Mouse (Mus musculus) intestine, embryonic 14.5 days (tissue): Measurements from ENCODE around the gene Zhx3. TPM values are rescaled to one million over a fixed set of nuclear protein-coding genes. Genes with fewer than 3 reads are reported as not detected.
A peak's percentile ranks its signal among the peaks of the same experiment; 100 is the strongest.

Experiments used
- ATAC-seq: fragments of 200-750 bp; cut with Nextera tagmentation; replicated peaks from 2 replicates; pipeline ENCODE4 v1.8.0; 2017; ENCODE audit warnings: low read depth, moderate number of reproducible peaks, moderate TSS enrichment, moderate library complexity; ENCODE audit not compliant: low FRiP score, low TSS enrichment
- DNase-seq: peaks from one replicate; pipeline ENCODE4 v3.0.0-alpha.2; 2018; ENCODE audit warnings: low spot score
- H3K27ac ChIP-seq: fragments of 300-500 bp; sonication (generic); 2 replicates; pipeline ENCODE4 v1.5.1; 2014; ENCODE audit warnings: low read depth, mild to moderate bottlenecking, control low read depth
- H3K27me3 ChIP-seq: fragments of 300-500 bp; sonication (generic); replicated peaks from 2 replicates; pipeline ENCODE4 v1.6.1; 2014; ENCODE audit warnings: low read length, control low read depth; ENCODE audit not compliant: control insufficient read depth, insufficient read depth
- H3K36me3 ChIP-seq: fragments of 300-500 bp; sonication (generic); 2 replicates; pipeline ENCODE4 v1.6.1; 2014; ENCODE audit warnings: low read length, control low read depth; ENCODE audit not compliant: control insufficient read depth, insufficient read depth
- H3K4me1 ChIP-seq: fragments of 300-500 bp; sonication (generic); replicated peaks from 2 replicates; pipeline ENCODE4 v1.6.1; 2014; ENCODE audit warnings: low read length, control low read depth, mixed read lengths; ENCODE audit not compliant: control insufficient read depth, insufficient read depth
- H3K4me2 ChIP-seq: fragments of 300-500 bp; sonication (generic); 2 replicates; pipeline ENCODE4 v1.6.1; 2014; ENCODE audit warnings: low read length
- H3K4me3 ChIP-seq: fragments of 300-500 bp; sonication (generic); 2 replicates; pipeline ENCODE4 v1.5.1; 2014; ENCODE audit warnings: low read depth, low read length, control low read depth, mixed read lengths
- H3K9ac ChIP-seq: fragments of 300-500 bp; sonication (generic); 2 replicates; pipeline ENCODE4 v1.6.1; 2014; ENCODE audit warnings: mild to moderate bottlenecking, low read length
- H3K9me3 ChIP-seq: fragments of 300-500 bp; sonication (generic); 2 replicates; pipeline ENCODE4 v1.6.1; 2016; ENCODE audit warnings: low read length, control low read depth; ENCODE audit not compliant: control insufficient read depth
- WGBS: fragments of 180-500 bp; shearing (Covaris S2); extraction: QIAGEN DNeasy Blood & Tissue Kit; methylation state at CpG from one replicate; pipeline ENCODE4 v1.1.7; 2014; 5-methylcytosine and 5-hydroxymethylcytosine counted together
- polyA plus RNA-seq: library from polyadenylated mRNA; unstranded; fragments of >200 nt; fragmentation: Nextera tagmentation; extraction: Ambion mirVana; gene quantifications from 2 replicates; pipeline ENCODE4 v1.2.1, GENCODE M21; 2014

Gene Zhx3
- polyA plus RNA-seq, 1 experiment from 2014 or later, result 7.5 TPM

DNA sequence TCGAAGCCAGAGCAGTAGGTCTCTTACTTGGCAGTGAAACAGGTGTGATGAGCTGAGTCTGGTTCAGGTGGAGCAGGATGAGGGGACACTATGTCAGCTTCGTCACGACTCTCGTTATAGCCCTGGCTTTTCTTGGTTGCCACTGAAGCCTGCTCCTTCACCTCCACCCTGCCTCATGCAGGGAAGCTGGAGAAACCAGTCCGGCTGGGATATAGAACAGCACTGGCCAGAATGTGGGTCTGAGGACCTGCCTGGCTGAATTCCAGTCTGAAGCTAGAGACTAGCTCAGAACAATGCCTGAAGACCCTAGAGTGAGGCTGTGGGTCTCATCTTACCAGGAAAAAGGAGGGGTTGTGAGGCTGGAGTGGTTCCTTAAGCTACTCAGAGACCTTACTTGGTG lies 18.2 kb upstream of the Zhx3 start:
- no peaks in the 10 kb centered on the region for H3K36me3 ChIP-seq
- ATAC-seq (no peak), DNase-seq (no peak)
- no peak overlapping the region for H3K4me2 ChIP-seq
- WGBS, result 75% methylated on average over 5 of the region's 5 CpGs
- H3K4me3 ChIP-seq, result no peak overlapping the region
- H3K4me1 ChIP-seq, result no peaks in the 10 kb centered on the region
- H3K27me3 ChIP-seq, result no peaks in the 10 kb centered on the region
- no peak overlapping the region for H3K27ac ChIP-seq
- H3K9ac ChIP-seq, result no peak overlapping the region
- H3K9me3 ChIP-seq, result no peaks in the 10 kb centered on the region

GRCm38 (mm10) chr2:160887859-160888258 lies 15.1 kb upstream of the Zhx3 start:
- Histone ChIP-seq H3K4me2 (peak overlapping the region; percentile 67), H3K9me3 (no peaks in the 10 kb centered on the region), H3K27ac (no peak overlapping the region), H3K36me3 (no peaks in the 10 kb centered on the region), H3K27me3 (no peaks in the 10 kb centered on the region), H3K4me3 (peak overlapping the region; percentile 42), H3K9ac (peak overlapping the region; percentile 37), H3K4me1 (no peaks in the 10 kb centered on the region)
- DNase-seq, result peak; percentile 79
- peak; percentile 94 for ATAC-seq
- WGBS, result 1% methylated on average over 26 of the region's 26 CpGs

DNA sequence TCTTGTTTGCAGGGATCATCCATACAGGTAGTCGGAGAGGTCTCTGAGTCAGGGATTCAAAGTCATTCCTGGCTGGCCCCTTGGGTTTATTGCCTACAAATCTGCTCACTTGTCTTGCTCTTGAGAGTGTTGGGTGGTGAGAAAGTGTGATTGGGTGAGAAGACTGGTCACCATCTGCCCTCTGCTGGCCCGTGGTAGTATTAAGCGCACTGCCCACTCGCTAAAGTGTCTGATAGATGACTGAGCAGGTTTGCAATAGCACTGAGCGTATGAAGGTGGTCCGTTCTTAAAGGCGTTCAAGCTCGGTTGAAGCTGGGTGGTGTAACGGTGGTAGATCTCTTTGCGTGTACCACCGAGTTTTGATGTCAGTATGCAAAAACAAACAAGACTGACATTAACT lies 14.5 kb upstream of the Zhx3 start:
- no peaks in the 10 kb centered on the region for H3K36me3 ChIP-seq
- 0 out of 2 replicates have a peak overlapping the region, but pooled peaks have one; percentile 37 for H3K9ac ChIP-seq
- H3K4me3 ChIP-seq, result peak overlapping the region; percentile 42
- no peaks in the 10 kb centered on the region for H3K9me3 ChIP-seq
- peak overlapping the region; percentile 67 for H3K4me2 ChIP-seq
- H3K27me3 ChIP-seq, result no peaks in the 10 kb centered on the region
- no peak overlapping the region for H3K27ac ChIP-seq
- peak; percentile 93 for DNase-seq
- peak; percentile 81 for ATAC-seq
- H3K4me1 ChIP-seq, result no peaks in the 10 kb centered on the region
- WGBS, result 2% methylated on average over 11 of the region's 11 CpGs

DNA sequence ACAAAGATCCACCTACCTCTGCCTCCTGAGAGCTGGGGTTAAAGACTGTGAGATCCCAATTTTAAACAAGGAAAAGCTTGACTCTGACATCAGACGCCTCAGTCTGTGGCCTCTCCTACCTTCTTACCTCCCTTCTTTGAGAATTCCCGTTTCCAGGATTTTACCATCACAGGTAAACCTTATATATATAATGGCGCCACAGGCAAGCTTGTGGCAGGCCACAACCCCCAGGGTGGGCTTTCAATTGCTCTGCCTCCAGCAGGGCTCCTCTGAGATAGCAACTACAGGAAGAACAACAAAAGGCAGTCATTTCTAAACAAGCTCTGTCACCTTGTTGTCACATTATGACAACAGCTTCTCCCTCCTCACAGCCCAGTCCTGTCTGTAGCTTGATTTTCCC lies 13.4 kb upstream of the Zhx3 start:
- Histone ChIP-seq H3K4me3 (no peak overlapping the region), H3K27ac (no peak overlapping the region), H3K4me2 (no peak overlapping the region), H3K9me3 (no peaks in the 10 kb centered on the region), H3K27me3 (no peaks in the 10 kb centered on the region), H3K4me1 (no peaks in the 10 kb centered on the region), H3K36me3 (no peaks in the 10 kb centered on the region), H3K9ac (no peak overlapping the region)
- DNase-seq (no peak), ATAC-seq (no peak)
- 80% methylated on average over 3 of the region's 3 CpGs for WGBS

GRCm38 (mm10) chr2:160884830-160885229 lies 12.0 kb upstream of the Zhx3 start:
- DNase-seq (peak; percentile 81), ATAC-seq (no peak)
- H3K4me3 ChIP-seq, result no peak overlapping the region
- H3K4me2 ChIP-seq, result no peak overlapping the region
- no peaks in the 10 kb centered on the region for H3K27me3 ChIP-seq
- 15% methylated on average over 2 of the region's 2 CpGs for WGBS
- H3K4me1 ChIP-seq, result no peaks in the 10 kb centered on the region
- no peak overlapping the region for H3K9ac ChIP-seq
- H3K9me3 ChIP-seq, result no peaks in the 10 kb centered on the region
- no peak overlapping the region for H3K27ac ChIP-seq
- no peaks in the 10 kb centered on the region for H3K36me3 ChIP-seq

DNA sequence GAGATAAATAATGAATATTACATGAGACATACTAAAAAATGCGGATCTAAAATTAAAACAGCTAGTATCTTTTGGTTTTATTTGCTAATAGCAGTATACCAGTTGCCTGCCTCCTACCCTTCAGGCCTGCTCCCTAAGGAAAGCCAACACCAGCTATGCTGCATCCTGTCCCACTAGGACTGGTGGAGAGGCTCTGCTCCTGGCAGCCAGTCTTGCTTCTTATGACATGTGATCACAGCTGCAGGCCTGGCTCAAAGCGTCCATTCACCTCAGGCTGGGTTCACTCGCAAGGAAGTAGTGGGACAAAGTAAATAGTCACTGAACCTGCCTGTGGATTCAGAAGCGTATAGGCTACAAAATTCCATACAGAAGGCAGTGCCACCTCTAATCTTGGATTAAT lies 11.1 kb upstream of the Zhx3 start:
- DNase-seq (no peak), ATAC-seq (no peak)
- Histone ChIP-seq H3K27me3 (no peaks in the 10 kb centered on the region), H3K4me1 (no peaks in the 10 kb centered on the region), H3K9ac (no peak overlapping the region), H3K4me3 (no peak overlapping the region), H3K36me3 (no peaks in the 10 kb centered on the region), H3K27ac (no peak overlapping the region), H3K9me3 (no peaks in the 10 kb centered on the region), H3K4me2 (no peak overlapping the region)
- 57% methylated on average over 4 of the region's 4 CpGs for WGBS

GRCm38 (mm10) chr2:160882436-160882835 lies 9.6 kb upstream of the Zhx3 start:
- no peak for DNase-seq
- ATAC-seq, result no peak
- Histone ChIP-seq H3K27ac (no peak overlapping the region), H3K4me3 (no peak overlapping the region), H3K36me3 (no peaks in the 10 kb centered on the region), H3K9ac (no peak overlapping the region), H3K4me2 (no peak overlapping the region), H3K4me1 (no peaks in the 10 kb centered on the region), H3K9me3 (no peaks in the 10 kb centered on the region), H3K27me3 (no peaks in the 10 kb centered on the region)
- WGBS, result 72% methylated on average over 5 of the region's 5 CpGs

- 46% methylated on average over 6 of the region's 6 CpGs for WGBS
- Histone ChIP-seq H3K27ac (no peak overlapping the region), H3K4me3 (no peak overlapping the region), H3K27me3 (no peaks in the 10 kb centered on the region), H3K9ac (no peak overlapping the region), H3K4me1 (no peaks in the 10 kb centered on the region), H3K36me3 (no peaks in the 10 kb centered on the region), H3K4me2 (no peak overlapping the region), H3K9me3 (no peaks in the 10 kb centered on the region)
- no peak for ATAC-seq
- no peak for DNase-seq
Observed at GRCm38 (mm10) chr2:160881462-160882101, 8.8 kb upstream of the Zhx3 start.

DNA sequence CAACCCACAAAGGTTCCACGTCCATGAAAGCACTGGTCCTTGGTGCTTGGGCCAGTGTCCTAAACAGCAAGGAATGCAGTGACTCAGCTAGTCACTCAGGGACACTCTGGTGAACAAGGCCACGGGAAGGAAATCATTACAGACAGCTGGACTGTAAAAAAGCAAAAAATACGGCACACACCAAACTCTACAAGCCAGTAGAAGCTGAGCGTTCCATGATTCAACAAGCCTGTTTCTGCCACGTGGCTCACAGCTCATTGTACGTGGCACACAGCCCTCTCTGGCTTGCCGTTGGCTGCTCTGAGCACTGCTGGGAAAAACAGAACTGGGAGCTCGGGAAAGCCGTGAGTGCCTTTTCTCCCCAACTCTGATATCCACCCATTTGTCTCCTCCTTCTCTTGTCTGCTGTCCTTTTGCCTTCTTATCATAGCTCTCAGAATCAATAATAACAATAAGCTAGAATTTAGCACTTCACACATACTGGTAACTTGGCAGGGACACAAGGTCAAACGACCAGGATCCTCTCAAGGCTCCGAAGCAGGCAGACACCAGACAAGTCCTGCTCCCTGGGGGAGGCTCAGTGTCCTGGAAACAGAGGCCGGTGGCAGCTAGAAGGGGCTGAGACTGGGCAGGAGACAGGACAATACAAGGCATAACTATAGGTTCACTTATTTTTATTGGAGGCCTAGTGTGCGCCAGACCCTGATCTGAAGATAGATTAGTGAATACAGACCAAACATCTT lies 7.8 kb upstream of the Zhx3 start, which contains the start of gene Lpin3:
Gene Lpin3, plus strand, starts transcription at position 218 of the 743 bp plus-strand sequence.
- no peak within 1 kb of the TSS for H3K4me2 ChIP-seq
- no peaks in the 10 kb centered on the region for H3K9me3 ChIP-seq
- no peak within 1 kb of the TSS for H3K4me3 ChIP-seq
- H3K9ac ChIP-seq, result no peak within 1 kb of the TSS
- no peaks in the 10 kb centered on the region for H3K36me3 ChIP-seq
- H3K27ac ChIP-seq, result no peak within 1 kb of the TSS
- ATAC-seq (no peak), DNase-seq (no peak)
- H3K4me1 ChIP-seq, result no peaks in the 10 kb centered on the region
- H3K27me3 ChIP-seq, result no peaks in the 10 kb centered on the region
- WGBS, result 63% methylated on average over 13 of the region's 13 CpGs
